Mouse (Mus musculus) embryo, embryonic 11.5 days (tissue): ENCODE results near the gene Nhej1.

Experiments used
- DNase-seq: peaks from one replicate; pipeline ENCODE4 v3.0.0-alpha.2; 2012; ENCODE audit warnings: low read depth, low spot score

Nhej1 gene

GRCm38 (mm10) chr1:75128641-75129040 is 3.6 kb upstream of the Nhej1 start:
- DNase-seq, result no peak

GRCm38 (mm10) chr1:75125418-75125817 is 418 bp upstream of the Nhej1 start:
- no peak for DNase-seq

GRCm38 (mm10) chr1:75122211-75122610 is 2.8 kb downstream of the Nhej1 start:
- DNase-seq, result no peak

- peak; percentile 31 for DNase-seq
Observed at GRCm38 (mm10) chr1:75052091-75052490, 72.9 kb downstream of the Nhej1 start.

- DNase-seq, result no peak
Observed at GRCm38 (mm10) chr1:75051428-75051827, 73.6 kb downstream of the Nhej1 start.

- DNase-seq, result no peak
Observed at GRCm38 (mm10) chr1:75048571-75048970, 76.4 kb downstream of the Nhej1 start.

GRCm38 (mm10) chr1:75048041-75048440 is 77.0 kb downstream of the Nhej1 start:
- DNase-seq, result no peak

- DNase-seq, result peak; percentile 5
Observed at GRCm38 (mm10) chr1:75040429-75040828, 84.6 kb downstream of the Nhej1 start.

- DNase-seq, result no peak
Observed at GRCm38 (mm10) chr1:75032041-75032440, 93.0 kb downstream of the Nhej1 start.

- DNase-seq, result no peak
Observed at GRCm38 (mm10) chr1:75027061-75027779, 97.8 kb downstream of the Nhej1 start.

GRCm38 (mm10) chr1:75024419-75025199 is 100.4 kb downstream of the Nhej1 start:
- no peak for DNase-seq

- no peak for DNase-seq
Observed at GRCm38 (mm10) chr1:75022216-75022615, 102.8 kb downstream of the Nhej1 start.

GRCm38 (mm10) chr1:75016846-75017245 is 108.2 kb downstream of the Nhej1 start:
- DNase-seq, result peak; percentile 61

- DNase-seq, result no peak
Observed at GRCm38 (mm10) chr1:75015551-75016265, 109.3 kb downstream of the Nhej1 start.

GRCm38 (mm10) chr1:75014210-75014845 is 110.7 kb downstream of the Nhej1 start:
- no peak for DNase-seq

GRCm38 (mm10) chr1:75010817-75011216 is 114.2 kb downstream of the Nhej1 start:
- no peak for DNase-seq

- no peak for DNase-seq
Observed at GRCm38 (mm10) chr1:75010203-75010602, 114.8 kb downstream of the Nhej1 start.

GRCm38 (mm10) chr1:75006016-75006415 is 119.0 kb downstream of the Nhej1 start:
- DNase-seq, result no peak

- no peak for DNase-seq
Observed at GRCm38 (mm10) chr1:75001183-75001582, 123.8 kb downstream of the Nhej1 start.

- no peak for DNase-seq
Observed at GRCm38 (mm10) chr1:75000496-75000895, 124.5 kb downstream of the Nhej1 start.

- no peak for DNase-seq
Observed at GRCm38 (mm10) chr1:74999173-74999572, 125.8 kb downstream of the Nhej1 start.

- DNase-seq, result no peak
Observed at GRCm38 (mm10) chr1:74997231-74997630, 127.8 kb downstream of the Nhej1 start.
